Comparison of ENCODE assay signal across 7 mouse cellular contexts in genomic region chr15:4027671-4028410, GRCm38 (mm10). TPM values are rescaled to one million over a fixed set of nuclear protein-coding genes. Genes with fewer than 3 reads are reported as not detected.
DNase-seq lines count a peak whose midpoint lies in the region; ATAC-seq and TF ChIP-seq lines count a peak whose summit lies in the region.

No protein-coding gene starts in this region.

- H3K9ac ChIP-seq in ES-Bruce4 (ENCODE audit: low read depth, poor library complexity, severe bottlenecking): peak overlapping the region; percentile 64
- H3K9ac ChIP-seq in forebrain, embryonic 12.5 days: peak overlapping the region; percentile 87

- H3K27ac ChIP-seq in ES-Bruce4 (ENCODE audit: insufficient read depth, low read length): no peak overlapping the region
- H3K27ac ChIP-seq in forebrain, embryonic 12.5 days: no peak overlapping the region; the same call in 1 of the 2 replicates
- peak overlapping the region; percentile 90 for H3K27ac ChIP-seq in limb, embryonic 10.5 days

- peak overlapping the region; percentile 83 for H3K4me3 ChIP-seq in ES-Bruce4 (ENCODE audit: low read depth, low read length)
- peak overlapping the region; percentile 80 for H3K4me3 ChIP-seq in forebrain, embryonic 12.5 days (replicated peaks)
- peak overlapping the region; percentile 83 for H3K4me3 ChIP-seq in limb, embryonic 10.5 days

- no peaks in the 10 kb centered on the region for H3K36me3 ChIP-seq in ES-Bruce4 (ENCODE audit: control insufficient read depth, insufficient read depth, low read length, poor library complexity, severe bottlenecking)
- no peaks in the 10 kb centered on the region for H3K36me3 ChIP-seq in forebrain, embryonic 12.5 days (replicated peaks)
- no peaks in the 10 kb centered on the region for H3K36me3 ChIP-seq in limb, embryonic 10.5 days

- no peak for TF ChIP-seq EP300 in ES-Bruce4 (IDR thresholded peaks at IDR 0.05; ENCODE audit: insufficient read depth, low read depth, low read length)

- peak; percentile 76 for DNase-seq in 3T3-L1 (ENCODE audit: low read depth, low spot score)
- peak; percentile 36 for DNase-seq in limb, embryonic 10.5 days (ENCODE audit: low spot score)
- DNase-seq in retina, postnatal 1 day: peak; percentile 8
- no peak for DNase-seq in cerebellum, adult 11 months
- DNase-seq in adrenal gland, adult 18-20 months (ENCODE audit: low spot score in 2 of 2): no peak

- 14% methylated on average over 6 of the region's 6 CpGs for WGBS in forebrain, embryonic 12.5 days
- 12% methylated on average over 6 of the region's 6 CpGs for WGBS in limb, embryonic 10.5 days

- no peak; the same call in 1 of the 2 replicates for ATAC-seq in forebrain, embryonic 12.5 days (ENCODE audit: low FRiP score)

- no peaks in the 10 kb centered on the region for H3K27me3 ChIP-seq in ES-Bruce4 (ENCODE audit: control insufficient read depth, insufficient read depth, low read length, poor library complexity, severe bottlenecking)
- no peaks in the 10 kb centered on the region for H3K27me3 ChIP-seq in forebrain, embryonic 12.5 days
- H3K27me3 ChIP-seq in limb, embryonic 10.5 days (ENCODE audit: low read depth, poor library complexity, severe bottlenecking): no peaks in the 10 kb centered on the region

- no peak for TF ChIP-seq CTCF in ES-Bruce4 (IDR thresholded peaks at IDR 0.05; ENCODE audit: low read depth, low read length)

- H3K4me2 ChIP-seq in forebrain, embryonic 12.5 days: peak overlapping the region; percentile 66

- TF ChIP-seq POLR2A in ES-Bruce4 (IDR thresholded peaks at IDR 0.05; ENCODE audit: insufficient read depth, low read length): no peak

- H3K4me1 ChIP-seq in ES-Bruce4 (ENCODE audit: control insufficient read depth, insufficient read depth, low read length): peaks cover 2% of the 10 kb centered on the region
- peaks cover 12% of the 10 kb centered on the region; the same call in 1 of the 2 replicates for H3K4me1 ChIP-seq in forebrain, embryonic 12.5 days
- peaks cover 11% of the 10 kb centered on the region; the same call in 1 of the 2 replicates for H3K4me1 ChIP-seq in limb, embryonic 10.5 days

- no peaks in the 10 kb centered on the region for H3K9me3 ChIP-seq in ES-Bruce4 (replicated peaks; ENCODE audit: control insufficient read depth, insufficient read depth, low read length, poor library complexity, severe bottlenecking)
- no peaks in the 10 kb centered on the region for H3K9me3 ChIP-seq in forebrain, embryonic 12.5 days
- no peaks in the 10 kb centered on the region for H3K9me3 ChIP-seq in limb, embryonic 10.5 days (replicated peaks)

RNA-seq across cellular contexts. Expression of gene Oxct1, which starts 1.7 kb away (rescaled TPM):
- 31.9 and 45.8 TPM in 2 replicates for polyA plus RNA-seq in ES-Bruce4 (2011; ENCODE audit: insufficient read depth, insufficient read length, low read depth, missing spikeins)
- polyA plus RNA-seq in forebrain, embryonic 12.5 days (2016; fragmentation: Nextera tagmentation; extraction: Ambion mirVana): 225 and 233 TPM in 2 replicates
- 79.0 and 116 TPM in 2 replicates for polyA plus RNA-seq in limb, embryonic 10.5 days (2016; fragmentation: Nextera tagmentation; extraction: Ambion mirVana)
- 100 to 1,000 TPM; 167 to 192 TPM for total RNA-seq in adrenal gland, adult 18-20 months (2021)

RNA-seq across cellular contexts. Expression of gene AW549877, which starts 32.3 kb away (rescaled TPM):
- polyA plus RNA-seq in ES-Bruce4 (2011; ENCODE audit: insufficient read depth, insufficient read length, low read depth, missing spikeins): 57.6 and 67.1 TPM in 2 replicates
- polyA plus RNA-seq in forebrain, embryonic 12.5 days (2016; fragmentation: Nextera tagmentation; extraction: Ambion mirVana): 57.0 and 62.5 TPM in 2 replicates
- polyA plus RNA-seq in limb, embryonic 10.5 days (2016; fragmentation: Nextera tagmentation; extraction: Ambion mirVana): 26.5 and 32.8 TPM in 2 replicates
- 10 to 100 TPM; 44.8 to 54.8 TPM for total RNA-seq in adrenal gland, adult 18-20 months (2021)

RNA-seq across cellular contexts. Expression of gene Fbxo4, which starts 48.5 kb away (rescaled TPM):
- polyA plus RNA-seq in ES-Bruce4 (2011; ENCODE audit: insufficient read depth, insufficient read length, low read depth, missing spikeins): 6.6 and 7.3 TPM in 2 replicates
- polyA plus RNA-seq in forebrain, embryonic 12.5 days (2016; fragmentation: Nextera tagmentation; extraction: Ambion mirVana): 4.9 and 7.4 TPM in 2 replicates
- 3.2 and 3.4 TPM in 2 replicates for polyA plus RNA-seq in limb, embryonic 10.5 days (2016; fragmentation: Nextera tagmentation; extraction: Ambion mirVana)
- 10 to 100 TPM; 17.0 to 18.4 TPM for total RNA-seq in adrenal gland, adult 18-20 months (2021)

Comparison
In these comparisons a context has a peak if more than half of its experiments do, and no peak if none do; other contexts are left out.
1. DNase-seq: peak in 3T3-L1 (single experiment), limb, embryonic 10.5 days (single experiment) and retina, postnatal 1 day (single experiment); none in cerebellum, adult 11 months (single experiment) and adrenal gland, adult 18-20 months (0 of 2).
2. Peak in every context shown above with its lines, with median percentiles within 50 percentile points of each other: H3K4me3 ChIP-seq.